Mouse (Mus musculus) stomach, postnatal 0 days (tissue): ENCODE measurements around the gene Fam214a. TPM values are rescaled to one million over a fixed set of nuclear protein-coding genes. Genes with fewer than 3 reads are reported as not detected.

ENCODE experiments used
- ATAC-seq: fragments of 200-750 bp; cut with Nextera tagmentation; 2 replicates; pipeline ENCODE4 v1.8.0; 2017; ENCODE audit not compliant: low FRiP score, low TSS enrichment
- DNase-seq: peaks from one replicate; pipeline ENCODE4 v3.0.0-alpha.2; 2016; ENCODE audit warnings: low spot score
- H3K27ac ChIP-seq: fragments of 300-500 bp; sonication (generic); replicated peaks from 2 replicates; pipeline ENCODE4 v1.5.1; 2014; ENCODE audit warnings: mild to moderate bottlenecking, control low read depth
- H3K27me3 ChIP-seq: fragments of 300-500 bp; sonication (generic); 2 replicates; pipeline ENCODE4 v1.6.1; 2014; ENCODE audit warnings: low read length; ENCODE audit not compliant: control insufficient read depth, insufficient read depth
- H3K36me3 ChIP-seq: fragments of 300-500 bp; sonication (generic); 2 replicates; pipeline ENCODE4 v1.6.1; 2014; ENCODE audit warnings: low read length, mixed read lengths; ENCODE audit not compliant: control insufficient read depth, insufficient read depth
- H3K4me1 ChIP-seq: fragments of 300-500 bp; sonication (generic); replicated peaks from 2 replicates; pipeline ENCODE4 v1.6.1; 2014; ENCODE audit warnings: antibody characterized with exemption; ENCODE audit not compliant: control insufficient read depth, insufficient read depth
- H3K4me2 ChIP-seq: fragments of 300-500 bp; sonication (generic); replicated peaks from 2 replicates; pipeline ENCODE4 v1.6.1; 2014; ENCODE audit warnings: low read depth, mild to moderate bottlenecking, control low read depth, moderate library complexity
- H3K4me3 ChIP-seq: fragments of 300-500 bp; sonication (generic); 2 replicates; pipeline ENCODE4 v1.5.1; 2014; ENCODE audit warnings: low read depth, low read length, control low read depth
- H3K9ac ChIP-seq: fragments of 300-500 bp; sonication (generic); 2 replicates; pipeline ENCODE4 v1.6.1; 2014; ENCODE audit warnings: mild to moderate bottlenecking, low read length, control low read depth, mixed read lengths
- H3K9me3 ChIP-seq: fragments of 300-500 bp; sonication (generic); 2 replicates; pipeline ENCODE4 v1.6.1; 2016; ENCODE audit warnings: low read length; ENCODE audit not compliant: control insufficient read depth
- CTCF ChIP-seq: IDR thresholded peaks from 2 replicates; pipeline ENCODE4 v1.5.1; 2016; ENCODE audit warnings: antibody characterized with exemption, low read depth, mild to moderate bottlenecking, moderate library complexity
- EP300 ChIP-seq: optimal IDR thresholded peaks from 2 replicates; pipeline ENCODE3; 2016; ENCODE audit warnings: antibody characterized with exemption
- WGBS: fragments of 180-500 bp; shearing (Covaris S2); extraction: QIAGEN DNeasy Blood & Tissue Kit; methylation state at CpG from one replicate; pipeline ENCODE4 v1.1.7; 2014; 5-methylcytosine and 5-hydroxymethylcytosine counted together
- polyA plus RNA-seq: library from polyadenylated mRNA; unstranded; fragments of >200 nt; fragmentation: Nextera tagmentation; extraction: Ambion mirVana; gene quantifications from 2 replicates; pipeline ENCODE4 v1.2.1, GENCODE M21; 2015

The Fam214a gene
- polyA plus RNA-seq, 1 experiment from 2014 or later, result 10.7 TPM

GRCm38 (mm10) chr9:75071706-75072192 lies 119.1 kb downstream of the Fam214a start:
- H3K36me3 ChIP-seq, result no peaks in the 10 kb centered on the region
- H3K9ac ChIP-seq, result peak overlapping the region; percentile 78
- H3K4me2 ChIP-seq, result peak overlapping the region; percentile 95
- 0 out of 2 replicates have a peak, but pooled peaks cover 2% of the 10 kb centered on the region for H3K4me1 ChIP-seq
- no peak for TF ChIP-seq EP300
- TF ChIP-seq CTCF, result no peak
- no peaks in the 10 kb centered on the region for H3K9me3 ChIP-seq
- no peaks in the 10 kb centered on the region for H3K27me3 ChIP-seq
- DNase-seq, result no peak
- H3K4me3 ChIP-seq, result peak overlapping the region; percentile 73
- under 1% methylated on average over 29 of the region's 29 CpGs for WGBS
- peak overlapping the region; percentile 86 for H3K27ac ChIP-seq
- ATAC-seq, result peak; percentile 3; the same call in 1 of the 2 replicates

- Histone ChIP-seq H3K9me3 (no peaks in the 10 kb centered on the region), H3K27me3 (no peaks in the 10 kb centered on the region), H3K36me3 (no peaks in the 10 kb centered on the region), H3K4me1 (0 out of 2 replicates have a peak, but pooled peaks cover 2% of the 10 kb centered on the region), H3K27ac (no peak overlapping the region), H3K4me3 (peak overlapping the region; percentile 73), H3K9ac (0 out of 2 replicates have a peak overlapping the region, but pooled peaks have one; percentile 78), H3K4me2 (peak overlapping the region; percentile 95)
- TF ChIP-seq EP300 (no peak), CTCF (no peak)
- DNase-seq, result no peak
- ATAC-seq, result no peak
- WGBS, result 35% methylated on average over 3 of the region's 3 CpGs
Observed at GRCm38 (mm10) chr9:75072361-75072760, 119.7 kb downstream of the Fam214a start.

GRCm38 (mm10) chr9:75077191-75077590 lies 124.5 kb downstream of the Fam214a start:
- H3K9me3 ChIP-seq, result no peaks in the 10 kb centered on the region
- DNase-seq (no peak), ATAC-seq (no peak)
- TF ChIP-seq CTCF, result no peak
- TF ChIP-seq EP300, result no peak
- H3K4me2 ChIP-seq, result no peak overlapping the region
- no peak overlapping the region for H3K4me3 ChIP-seq
- H3K36me3 ChIP-seq, result no peaks in the 10 kb centered on the region
- no peaks in the 10 kb centered on the region for H3K4me1 ChIP-seq
- no peak overlapping the region for H3K27ac ChIP-seq
- no peaks in the 10 kb centered on the region for H3K27me3 ChIP-seq
- no peak overlapping the region for H3K9ac ChIP-seq

Other genes with a start within 250 kb of the Fam214a start
- gene Onecut1, start 91.0 kb upstream of the Fam214a start, polyA plus RNA-seq, result 0.08 and 0.10 TPM in 2 replicates
- 301 and 327 TPM in 2 replicates for gene Arpp19, start 84.7 kb downstream of the Fam214a start, polyA plus RNA-seq
- 4.3 and 4.9 TPM in 2 replicates for gene Myo5a, start 118.1 kb downstream of the Fam214a start, polyA plus RNA-seq